17 mouse cellular contexts compared by ENCODE assay signal in the genomic region with DNA sequence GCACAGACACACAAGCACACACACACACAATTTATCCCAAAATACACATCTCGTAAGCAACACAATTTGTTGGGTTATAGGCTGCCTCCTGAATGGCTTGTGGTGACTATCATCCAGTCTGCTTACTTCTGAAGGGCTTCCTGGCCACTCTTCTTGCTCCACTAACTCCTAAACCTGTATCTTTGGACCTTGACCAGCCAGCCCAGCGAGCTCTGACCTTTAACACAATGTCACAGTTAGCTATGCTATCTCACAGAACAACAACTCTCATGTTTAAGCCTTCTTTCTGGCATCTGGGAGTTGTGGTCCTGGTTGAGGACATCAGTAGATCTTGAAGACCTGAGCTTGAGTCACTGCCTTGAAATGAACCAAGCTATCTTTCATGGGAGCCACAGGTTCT. TPM values are rescaled to one million over a fixed set of nuclear protein-coding genes. Genes with fewer than 3 reads are reported as not detected.
"Had no signal": no experiment of that assay in that cellular context is flagged by ENCODE, and none has a peak within 500 bp of the region (broad histone marks: within the 10 kb centered on the region; RNA-seq: fewer than 3 reads in every experiment).

No protein-coding gene starts in this region.

- H3K9ac ChIP-seq: hindbrain, embryonic 14.5 days; intestine, embryonic 15.5 days; midbrain, embryonic 12.5 days; neural tube, embryonic 13.5 days; stomach, embryonic 15.5 days had no signal

- H3K36me3 ChIP-seq: intestine, embryonic 15.5 days; limb, embryonic 10.5 days; midbrain, embryonic 12.5 days; neural tube, embryonic 13.5 days; stomach, embryonic 15.5 days had no signal

- ATAC-seq: intestine, embryonic 15.5 days; midbrain, embryonic 16.5 days had no signal

- DNase-seq: lung, adult 18-20 months; retina, postnatal 1 day; right cerebral cortex, postnatal 14 days; thymus, adult 2 months; thymus, postnatal 25 days had no signal

- H3K27me3 ChIP-seq: intestine, embryonic 15.5 days; midbrain, embryonic 12.5 days; neural tube, embryonic 13.5 days; stomach, embryonic 15.5 days had no signal

- H3K27ac ChIP-seq: hindbrain, embryonic 14.5 days; intestine, embryonic 15.5 days; left cerebral cortex, adult 2 months; limb, embryonic 10.5 days; midbrain, embryonic 12.5 days; neural tube, embryonic 13.5 days; stomach, embryonic 15.5 days had no signal

- H3K9me3 ChIP-seq: intestine, embryonic 15.5 days; limb, embryonic 10.5 days; midbrain, embryonic 12.5 days; neural tube, embryonic 13.5 days; stomach, embryonic 15.5 days had no signal

- H3K4me3 ChIP-seq: intestine, embryonic 15.5 days; left cerebral cortex, adult 2 months; limb, embryonic 10.5 days; midbrain, embryonic 12.5 days; neural tube, embryonic 13.5 days; stomach, embryonic 15.5 days had no signal

- H3K4me2 ChIP-seq: hindbrain, embryonic 14.5 days; intestine, embryonic 15.5 days; midbrain, embryonic 12.5 days; neural tube, embryonic 13.5 days; stomach, embryonic 15.5 days had no signal

RNA-seq across cellular contexts. Expression of a gene that starts 8.2 kb away (rescaled TPM):
- total RNA-seq: megakaryocyte-erythroid progenitor cell, adult 5-6 weeks had no signal
- polyA plus RNA-seq: limb, embryonic 10.5 days; urinary bladder, adult 2 months had no signal

RNA-seq across cellular contexts. Expression of a gene that starts 18.6 kb away (rescaled TPM):
- total RNA-seq: megakaryocyte-erythroid progenitor cell, adult 5-6 weeks had no signal
- polyA plus RNA-seq: intestine, embryonic 15.5 days; limb, embryonic 10.5 days; lung, embryonic 16.5 days; stomach, embryonic 15.5 days; testis, adult 2 months; urinary bladder, adult 2 months had no signal
